Mouse (Mus musculus) macrophage (primary cell): ENCODE results near the gene Larp4b. TPM values are rescaled to one million over a fixed set of nuclear protein-coding genes. Genes with fewer than 3 reads are reported as not detected.

Experiments used
- H3K27ac ChIP-seq: fragments of 350-480 bp; formaldehyde crosslinking; 2 replicates; pipeline ENCODE4 v1.9.0; 2021
- H3K36me3 ChIP-seq: fragments of 350-480 bp; formaldehyde crosslinking; 2 replicates; pipeline ENCODE4 v1.9.0; 2021; ENCODE audit errors: inconsistent target
- H3K4me3 ChIP-seq: fragments of 350-480 bp; formaldehyde crosslinking; 2 replicates; pipeline ENCODE4 v1.9.0; 2021; ENCODE audit errors: inconsistent target
- H3K79me2 ChIP-seq: fragments of 350-480 bp; formaldehyde crosslinking; 2 replicates; pipeline ENCODE4 v1.9.0; 2021; ENCODE audit errors: inconsistent target
- WGBS: methylation state at CpG from one replicate; pipeline ENCODE4 v1.1.7; 2026; ENCODE audit warnings: inconsistent platforms; ENCODE audit not compliant: missing documents; 5-methylcytosine and 5-hydroxymethylcytosine counted together
- polyA plus RNA-seq: library from polyadenylated mRNA; stranded (reverse); fragments of 250-400 nt; gene quantifications from 3 replicates; pipeline ENCODE4 v1.2.4, GENCODE M21; 2018; ENCODE audit warnings: inconsistent platforms

Gene Larp4b
- polyA plus RNA-seq, 1 experiment from 2014 or later: 33.1 TPM

- H3K4me3 ChIP-seq: no peak overlapping the region
- H3K36me3 ChIP-seq: peaks cover 8% of the 10 kb centered on the region; the same call in 1 of the 2 replicates
- H3K27ac ChIP-seq: no peak overlapping the region
- WGBS: 98% methylated on average over 4 of the region's 4 CpGs
- no peaks in the 10 kb centered on the region for H3K79me2 ChIP-seq
These were observed 84.6 kb downstream of the Larp4b start for GRCm38 (mm10) chr13:9178270-9178669.

- H3K79me2 ChIP-seq: no peaks in the 10 kb centered on the region
- H3K36me3 ChIP-seq: peaks cover 8% of the 10 kb centered on the region; the same call in 1 of the 2 replicates
- H3K27ac ChIP-seq: no peak overlapping the region
- 93% methylated on average over 3 of the region's 3 CpGs for WGBS
- H3K4me3 ChIP-seq: no peak overlapping the region
These were observed 85.0 kb downstream of the Larp4b start for GRCm38 (mm10) chr13:9178718-9179117.

GRCm38 (mm10) chr13:9180221-9180620 is 86.5 kb downstream of the Larp4b start:
- 6% methylated on average over 11 of the region's 11 CpGs for WGBS
- H3K27ac ChIP-seq: no peak overlapping the region
- H3K79me2 ChIP-seq: no peaks in the 10 kb centered on the region
- H3K4me3 ChIP-seq: no peak overlapping the region; the same call in 1 of the 2 replicates
- no peaks in the 10 kb centered on the region for H3K36me3 ChIP-seq

GRCm38 (mm10) chr13:9181106-9181505 is 87.4 kb downstream of the Larp4b start:
- WGBS: 84% methylated on average over 6 of the region's 6 CpGs
- no peaks in the 10 kb centered on the region for H3K79me2 ChIP-seq
- no peak overlapping the region for H3K27ac ChIP-seq
- H3K36me3 ChIP-seq: no peaks in the 10 kb centered on the region
- H3K4me3 ChIP-seq: no peak overlapping the region

- no peaks in the 10 kb centered on the region for H3K79me2 ChIP-seq
- no peak overlapping the region for H3K4me3 ChIP-seq
- H3K27ac ChIP-seq: no peak overlapping the region
- 18% methylated on average over 11 of the region's 11 CpGs for WGBS
- H3K36me3 ChIP-seq: no peaks in the 10 kb centered on the region
These were observed 88.1 kb downstream of the Larp4b start for GRCm38 (mm10) chr13:9181666-9182264.

GRCm38 (mm10) chr13:9184281-9184680 is 90.6 kb downstream of the Larp4b start:
- Histone ChIP-seq H3K36me3 (no peaks in the 10 kb centered on the region), H3K79me2 (no peaks in the 10 kb centered on the region), H3K4me3 (no peak overlapping the region), H3K27ac (no peak overlapping the region)
- WGBS: 78% methylated on average over 6 of the region's 6 CpGs

GRCm38 (mm10) chr13:9184716-9185115 is 91.0 kb downstream of the Larp4b start:
- H3K36me3 ChIP-seq: no peaks in the 10 kb centered on the region
- no peaks in the 10 kb centered on the region for H3K79me2 ChIP-seq
- no peak overlapping the region for H3K27ac ChIP-seq
- WGBS: 90% methylated on average over 6 of the region's 6 CpGs
- no peak overlapping the region for H3K4me3 ChIP-seq

- Histone ChIP-seq H3K79me2 (no peaks in the 10 kb centered on the region), H3K4me3 (no peak overlapping the region), H3K36me3 (no peaks in the 10 kb centered on the region), H3K27ac (no peak overlapping the region)
- 96% methylated on average over 7 of the region's 7 CpGs for WGBS
These were observed 93.5 kb downstream of the Larp4b start for GRCm38 (mm10) chr13:9187156-9187555.

GRCm38 (mm10) chr13:9187566-9188530 is 94.2 kb downstream of the Larp4b start:
- 89% methylated on average over 22 of the region's 22 CpGs for WGBS
- Histone ChIP-seq H3K36me3 (no peaks in the 10 kb centered on the region), H3K4me3 (no peak overlapping the region), H3K79me2 (no peaks in the 10 kb centered on the region), H3K27ac (no peak overlapping the region)

- Histone ChIP-seq H3K27ac (no peak overlapping the region), H3K4me3 (no peak overlapping the region), H3K79me2 (no peaks in the 10 kb centered on the region), H3K36me3 (no peaks in the 10 kb centered on the region)
- WGBS: 95% methylated on average over 5 of the region's 5 CpGs
These were observed 95.8 kb downstream of the Larp4b start for GRCm38 (mm10) chr13:9189481-9189880.

- H3K36me3 ChIP-seq: no peaks in the 10 kb centered on the region
- no peaks in the 10 kb centered on the region for H3K79me2 ChIP-seq
- 40% methylated on average over 15 of the region's 15 CpGs for WGBS
These were observed 97.8 kb downstream of the Larp4b start for GRCm38 (mm10) chr13:9191172-9192140.

GRCm38 (mm10) chr13:9192797-9193330 is 99.2 kb downstream of the Larp4b start:
- WGBS: 96% methylated on average over 9 of the region's 9 CpGs
- Histone ChIP-seq H3K36me3 (no peaks in the 10 kb centered on the region), H3K4me3 (no peak overlapping the region), H3K27ac (no peak overlapping the region), H3K79me2 (no peaks in the 10 kb centered on the region)

More at GRCm38 (mm10) chr13:9191172-9192140, 97.8 kb downstream of the Larp4b start:
- Histone ChIP-seq H3K27ac (peak overlapping the region; percentile 87), H3K4me3 (no peak overlapping the region)

GRCm38 (mm10) chr13:9194656-9195055 is 101.0 kb downstream of the Larp4b start:
- Histone ChIP-seq H3K4me3 (no peak overlapping the region), H3K79me2 (no peaks in the 10 kb centered on the region), H3K36me3 (no peaks in the 10 kb centered on the region), H3K27ac (no peak overlapping the region)
- WGBS: 88% methylated on average over 4 of the region's 4 CpGs

- Histone ChIP-seq H3K36me3 (no peaks in the 10 kb centered on the region), H3K4me3 (no peak overlapping the region), H3K27ac (no peak overlapping the region), H3K79me2 (no peaks in the 10 kb centered on the region)
- 64% methylated on average over 4 of the region's 4 CpGs for WGBS
These were observed 101.9 kb downstream of the Larp4b start for GRCm38 (mm10) chr13:9195565-9195964.
